Mouse (Mus musculus): Measurements from ENCODE around the gene Sart1.

- TF ChIP-seq POLR2A (IDR thresholded peaks at IDR 0.05; ENCODE audit: control insufficient read depth, extremely low read depth, insufficient read depth, low read length, poor library complexity) = no peak
- no peak for TF ChIP-seq CTCF (IDR thresholded peaks at IDR 0.05; ENCODE audit: borderline replicate concordance, control insufficient read depth, extremely low read depth, insufficient read depth, low read length, poor library complexity)
Observed at GRCm38 (mm10) chr19:5353609-5354008, 34.9 kb downstream of the Sart1 start.
